Mouse (Mus musculus) gastrocnemius, adult 2 months (tissue): ENCODE results near the gene Prpf8. TPM values are rescaled to one million over a fixed set of nuclear protein-coding genes. Genes with fewer than 3 reads are reported as not detected.

Source experiments
- DNase-seq: peaks from one replicate; pipeline ENCODE4 v3.0.0; 2022
- H3K27ac ChIP-seq: fragments of 200-600 bp; 2 replicates; pipeline ENCODE4 v1.8.1; 2022; ENCODE audit warnings: mild to moderate bottlenecking
- H3K4me3 ChIP-seq: fragments of 200-600 bp; 2 replicates; pipeline ENCODE4 v1.8.1; 2022; ENCODE audit warnings: mild to moderate bottlenecking, moderate library complexity
- CTCF ChIP-seq: fragments of 200-600 bp; IDR thresholded peaks from 2 replicates; pipeline ENCODE4 v1.8.1; 2022; ENCODE audit warnings: antibody characterized with exemption, mild to moderate bottlenecking, moderate library complexity
- intact Hi-C: fragments of 180-260 bp; cut with DNase I; formaldehyde crosslinking; loops from one replicate; pipeline ENCODE4 v1.15.1; 2025
- total RNA-seq, 2 experiments: library from RNA; stranded (reverse); gene quantifications; 2 replicates each; pipeline ENCODE4 v1.2.3; 2021

The Prpf8 gene
- total RNA-seq, 2 experiments from 2014 or later, result 69.3 to 76.7 TPM

- H3K4me3 ChIP-seq, result peak within 1 kb of the TSS; percentile 87
- no peak for TF ChIP-seq CTCF
- intact Hi-C loops, result loop anchor here (5.0 kb wide), 1 partner anchor 106 kb away; no protein-coding TSS in a partner anchor
These were observed 25.5 kb upstream of the Prpf8 start, which contains the start of gene Tlcd2 for GRCm38 (mm10) chr11:75460844-75461742. Gene Tlcd2 (plus strand): TSS chr11:75461715.

GRCm38 (mm10) chr11:75461743-75462252, 24.8 kb upstream of the Prpf8 start:
- TF ChIP-seq CTCF, result no peak
- peak overlapping the region; percentile 87 for H3K4me3 ChIP-seq

More at GRCm38 (mm10) chr11:75460844-75461742, 25.5 kb upstream of the Prpf8 start, which contains the start of gene Tlcd2:
- peak; percentile 100 for DNase-seq
- H3K27ac ChIP-seq, result peak within 1 kb of the TSS; percentile 100

GRCm38 (mm10) chr11:75462253-75462783, 24.3 kb upstream of the Prpf8 start:
- peak; percentile 97 for DNase-seq
- no peak for TF ChIP-seq CTCF
- H3K27ac ChIP-seq, result peak overlapping the region; percentile 100
- peak overlapping the region; percentile 87 for H3K4me3 ChIP-seq
- intact Hi-C loops, result loop anchor here (2.0 to 5.0 kb wide), 2 partner anchors 48 to 105 kb away; partner anchors contain the start of gene Rilp

More at GRCm38 (mm10) chr11:75461743-75462252, 24.8 kb upstream of the Prpf8 start:
- intact Hi-C loops, result loop anchor here (2.0 to 5.0 kb wide), 2 partner anchors 49 to 106 kb away; partner anchors contain the start of gene Rilp
- no peak for DNase-seq
- H3K27ac ChIP-seq, result peak overlapping the region; percentile 100

- Histone ChIP-seq H3K4me3 (peak overlapping the region; percentile 87), H3K27ac (peak overlapping the region; percentile 100)
- DNase-seq, result peak; percentile 97
- intact Hi-C loops, result loop anchor here (2.0 to 5.0 kb wide), 2 partner anchors 48 to 104 kb away; partner anchors contain the start of gene Rilp
- TF ChIP-seq CTCF, result no peak
These were observed 23.7 kb upstream of the Prpf8 start for GRCm38 (mm10) chr11:75462865-75463336.

- DNase-seq, result no peak
- TF ChIP-seq CTCF, result no peak
- H3K4me3 ChIP-seq, result peak overlapping the region; percentile 87
- intact Hi-C loops, result loop anchor here (2.0 to 5.0 kb wide), 2 partner anchors 47 to 104 kb away; partner anchors contain the start of gene Rilp
- peak overlapping the region; percentile 100 for H3K27ac ChIP-seq
These were observed 23.0 kb upstream of the Prpf8 start for GRCm38 (mm10) chr11:75463624-75464023.

GRCm38 (mm10) chr11:75464417-75464816, 22.2 kb upstream of the Prpf8 start:
- peak overlapping the region; percentile 62 for H3K27ac ChIP-seq
- peak overlapping the region; percentile 87 for H3K4me3 ChIP-seq
- no peak for DNase-seq
- intact Hi-C loops, result loop anchor here (5.0 kb wide), 1 partner anchor 103 kb away; no protein-coding TSS in a partner anchor
- no peak for TF ChIP-seq CTCF

GRCm38 (mm10) chr11:75465051-75465450, 21.6 kb upstream of the Prpf8 start:
- no peak for DNase-seq
- H3K27ac ChIP-seq, result peak overlapping the region; percentile 62
- H3K4me3 ChIP-seq, result peak overlapping the region; percentile 87
- no peak for TF ChIP-seq CTCF
- intact Hi-C loops, result no loop called here

GRCm38 (mm10) chr11:75466731-75467505, 19.7 kb upstream of the Prpf8 start:
- H3K27ac ChIP-seq, result peak overlapping the region; percentile 83; the same call in 1 of the 2 replicates

GRCm38 (mm10) chr11:75467512-75468215, 19.0 kb upstream of the Prpf8 start:
- H3K27ac ChIP-seq, result peak overlapping the region; percentile 83
- peak; percentile 86 for DNase-seq
- peak overlapping the region; percentile 68 for H3K4me3 ChIP-seq
- intact Hi-C loops, result loop anchor here (2.0 kb wide), 1 partner anchor 41 kb away; no protein-coding TSS in a partner anchor
- peak; percentile 19; the same call in 1 of the 2 replicates for TF ChIP-seq CTCF

More at GRCm38 (mm10) chr11:75466731-75467505, 19.7 kb upstream of the Prpf8 start:
- TF ChIP-seq CTCF, result peak; percentile 52
- no peak overlapping the region for H3K4me3 ChIP-seq
- DNase-seq, result peak; percentile 40
- intact Hi-C loops, result no loop called here

- no peak for DNase-seq
- H3K4me3 ChIP-seq, result peak overlapping the region; percentile 68
- intact Hi-C loops, result loop anchor here (2.0 kb wide), 1 partner anchor 40 kb away; no protein-coding TSS in a partner anchor
- no peak for TF ChIP-seq CTCF
- H3K27ac ChIP-seq, result peak overlapping the region; percentile 83
These were observed 18.2 kb upstream of the Prpf8 start for GRCm38 (mm10) chr11:75468410-75468809.

GRCm38 (mm10) chr11:75469261-75469660, 17.4 kb upstream of the Prpf8 start:
- intact Hi-C loops, result loop anchor here (2.0 kb wide), 1 partner anchor 40 kb away; no protein-coding TSS in a partner anchor

More at GRCm38 (mm10) chr11:75469261-75469660, 17.4 kb upstream of the Prpf8 start:
- Histone ChIP-seq H3K4me3 (no peak overlapping the region), H3K27ac (0 out of 2 replicates have a peak overlapping the region, but pooled peaks have one; percentile 8)
- TF ChIP-seq CTCF, result no peak
- no peak for DNase-seq
